Mouse (Mus musculus) embryonic facial prominence, embryonic 11.5 days (tissue): Measurements from ENCODE around the gene Siae. TPM values are rescaled to one million over a fixed set of nuclear protein-coding genes. Genes with fewer than 3 reads are reported as not detected.

Experiments
- ATAC-seq: fragments of 200-750 bp; cut with Nextera tagmentation; replicated peaks from 2 replicates; pipeline ENCODE4 v1.8.0; 2017; ENCODE audit warnings: low read depth; ENCODE audit not compliant: insufficient number of reproducible peaks, low FRiP score, low TSS enrichment
- DNase-seq: peaks from one replicate; pipeline ENCODE4 v3.0.0-alpha.2; 2015; ENCODE audit warnings: low spot score
- H3K27ac ChIP-seq: fragments of 300-500 bp; sonication (generic); replicated peaks from 2 replicates; pipeline ENCODE4 v1.5.1; 2014; ENCODE audit warnings: mild to moderate bottlenecking, low read depth, low read length, control low read depth
- H3K27me3 ChIP-seq: fragments of 300-500 bp; sonication (generic); 2 replicates; pipeline ENCODE4 v1.6.1; 2014; ENCODE audit warnings: mild to moderate bottlenecking, low read length, moderate library complexity, mixed read lengths; ENCODE audit not compliant: control insufficient read depth, insufficient read depth
- H3K36me3 ChIP-seq: fragments of 300-500 bp; sonication (generic); replicated peaks from 2 replicates; pipeline ENCODE4 v1.6.1; 2014; ENCODE audit warnings: low read depth, mild to moderate bottlenecking, low read length, moderate library complexity, mixed read lengths; ENCODE audit not compliant: control insufficient read depth, insufficient read depth
- H3K4me1 ChIP-seq: fragments of 300-500 bp; sonication (generic); 2 replicates; pipeline ENCODE4 v1.6.1; 2014; ENCODE audit warnings: low read length, mixed read lengths; ENCODE audit not compliant: control insufficient read depth, insufficient read depth
- H3K4me2 ChIP-seq: fragments of 300-500 bp; sonication (generic); 2 replicates; pipeline ENCODE4 v1.6.1; 2014; ENCODE audit warnings: low read depth, mild to moderate bottlenecking, control low read depth, low read length, moderate library complexity
- H3K4me3 ChIP-seq: fragments of 300-500 bp; sonication (generic); 2 replicates; pipeline ENCODE4 v1.5.1; 2014; ENCODE audit warnings: low read depth, low read length, control low read depth
- H3K9ac ChIP-seq: fragments of 300-500 bp; sonication (generic); replicated peaks from 2 replicates; pipeline ENCODE4 v1.6.1; 2014; ENCODE audit warnings: mild to moderate bottlenecking, control low read depth, low read length
- H3K9me3 ChIP-seq: fragments of 300-500 bp; sonication (generic); replicated peaks from 2 replicates; pipeline ENCODE4 v1.6.1; 2016; ENCODE audit warnings: mild to moderate bottlenecking, low read length, inconsistent platforms, mixed read lengths; ENCODE audit not compliant: control insufficient read depth
- WGBS: fragments of 180-500 bp; shearing (Covaris S2); extraction: QIAGEN DNeasy Blood & Tissue Kit; methylation state at CpG from one replicate; pipeline ENCODE4 v1.1.7; 2014; 5-methylcytosine and 5-hydroxymethylcytosine counted together
- polyA plus RNA-seq: library from polyadenylated mRNA; unstranded; fragments of >200 nt; fragmentation: Nextera tagmentation; extraction: Ambion mirVana; gene quantifications from 2 replicates; pipeline ENCODE4 v1.2.1, GENCODE M21; 2014

Siae gene
- polyA plus RNA-seq, result 5.8 and 8.0 TPM in 2 replicates

DNA sequence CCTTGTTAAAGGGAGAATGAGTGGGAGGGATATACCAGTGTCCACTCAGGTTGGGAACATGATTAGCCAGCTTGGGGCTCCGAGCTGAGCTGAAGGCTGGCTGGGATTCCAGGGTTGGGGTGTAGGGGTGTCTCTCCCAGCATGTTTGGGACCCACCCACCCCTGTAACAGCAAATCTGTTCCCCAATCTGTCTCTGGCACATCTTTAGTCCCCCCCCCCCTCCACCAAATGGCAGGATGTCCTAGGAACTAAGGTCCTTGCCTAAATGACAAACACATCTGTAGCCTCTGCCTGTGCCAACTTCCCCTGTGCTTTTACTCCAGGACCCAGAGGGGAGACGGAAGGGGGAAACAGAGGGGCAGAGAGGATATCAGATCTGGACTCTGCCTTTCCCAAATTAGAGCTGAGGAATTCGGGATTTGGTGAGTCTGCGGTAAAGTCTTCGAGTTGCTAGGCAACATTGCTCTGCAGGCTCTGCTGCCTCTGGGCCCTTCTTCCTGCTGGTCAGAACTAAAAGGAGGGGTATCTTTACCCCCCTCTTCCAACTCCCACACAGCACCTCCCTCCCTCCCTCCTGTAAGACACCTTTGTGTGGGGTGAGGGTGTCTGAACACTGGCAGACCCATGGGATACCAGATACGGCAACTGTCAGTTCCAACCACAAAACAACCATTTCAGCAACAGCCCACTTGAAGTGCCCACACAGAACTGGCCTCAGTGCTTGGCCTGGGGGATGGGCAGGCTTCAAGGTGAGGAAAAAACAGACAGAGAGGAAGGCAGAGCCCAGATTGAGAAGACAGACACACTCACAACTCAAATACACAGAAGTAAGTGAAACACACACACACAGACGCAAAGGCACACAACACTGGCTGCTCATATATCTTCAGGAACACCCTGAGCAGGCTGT, at the start of gene Siae:
Gene Siae (plus strand): TSS at position 861 of the 911 bp plus-strand sequence.
- no peak within 1 kb of the TSS for H3K4me3 ChIP-seq
- H3K4me1 ChIP-seq, result no peaks in the 10 kb centered on the region; the same call in 1 of the 2 replicates
- no peak within 1 kb of the TSS for H3K9ac ChIP-seq
- WGBS, result 23% methylated on average over 7 of the region's 7 CpGs
- no peaks in the 10 kb centered on the region for H3K9me3 ChIP-seq
- H3K27me3 ChIP-seq, result peaks cover 21% of the 10 kb centered on the region
- DNase-seq (no peak), ATAC-seq (no peak)
- no peaks in the 10 kb centered on the region for H3K36me3 ChIP-seq
- no peak within 1 kb of the TSS for H3K27ac ChIP-seq
- no peak within 1 kb of the TSS for H3K4me2 ChIP-seq

DNA sequence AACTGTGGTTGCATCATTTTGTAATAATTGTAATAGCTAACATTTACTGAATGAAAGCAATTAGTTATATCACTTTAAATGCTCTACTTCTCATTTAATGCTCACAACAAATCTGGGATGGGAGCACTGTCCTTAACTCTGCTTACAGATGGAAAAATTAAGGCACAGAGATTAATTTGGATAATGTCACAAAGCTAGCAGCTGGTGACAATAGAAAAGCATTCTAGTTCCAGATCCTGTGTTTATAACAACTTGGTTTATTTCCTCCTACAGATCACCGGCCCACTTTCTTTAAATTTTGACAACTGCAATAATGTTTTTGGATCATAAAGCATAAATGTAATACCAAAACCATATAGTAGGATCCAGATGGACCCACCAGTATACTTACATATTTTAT, 49.5 kb upstream of the Siae start:
- Histone ChIP-seq H3K9me3 (no peaks in the 10 kb centered on the region), H3K27me3 (no peaks in the 10 kb centered on the region), H3K9ac (no peak overlapping the region), H3K4me2 (no peak overlapping the region), H3K4me3 (no peak overlapping the region), H3K36me3 (no peaks in the 10 kb centered on the region), H3K4me1 (no peaks in the 10 kb centered on the region), H3K27ac (no peak overlapping the region)
- no peak for DNase-seq
- WGBS, result 97% methylated on average over 1 of the region's 1 CpGs
- ATAC-seq, result no peak

GRCm38 (mm10) chr9:37512097-37512496, 43.4 kb upstream of the Siae start:
- Histone ChIP-seq H3K36me3 (no peaks in the 10 kb centered on the region), H3K27me3 (no peaks in the 10 kb centered on the region), H3K9me3 (no peaks in the 10 kb centered on the region), H3K27ac (no peak overlapping the region), H3K4me2 (no peak overlapping the region), H3K4me1 (no peaks in the 10 kb centered on the region), H3K4me3 (no peak overlapping the region), H3K9ac (no peak overlapping the region)
- no peak for DNase-seq
- ATAC-seq, result no peak
- WGBS, result 95% methylated on average over 2 of the region's 2 CpGs

DNA sequence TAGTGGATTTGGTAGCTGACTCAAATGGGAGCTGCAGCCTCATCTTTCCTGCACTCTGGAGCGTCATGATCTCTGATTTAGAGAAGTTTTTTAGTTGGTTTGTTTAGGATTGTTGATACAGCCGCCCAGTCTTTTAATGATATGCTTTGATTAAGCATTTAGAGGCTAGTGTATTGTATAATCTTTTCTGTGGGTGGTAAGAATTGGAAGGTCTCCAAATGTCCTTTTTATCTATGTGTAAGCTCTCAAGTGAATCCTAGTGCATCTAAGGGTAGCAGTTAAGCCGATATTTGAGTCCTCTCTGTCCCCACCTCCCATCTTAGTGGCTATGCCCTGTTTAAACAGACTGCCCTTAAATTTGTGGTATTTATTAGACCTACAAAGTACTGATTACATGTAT, 41.0 kb upstream of the Siae start:
- Histone ChIP-seq H3K9me3 (no peaks in the 10 kb centered on the region), H3K27me3 (no peaks in the 10 kb centered on the region), H3K4me3 (no peak overlapping the region), H3K4me1 (no peaks in the 10 kb centered on the region), H3K4me2 (no peak overlapping the region), H3K36me3 (no peaks in the 10 kb centered on the region), H3K27ac (no peak overlapping the region), H3K9ac (no peak overlapping the region)
- no peak for ATAC-seq
- DNase-seq, result no peak
- WGBS, result 92% methylated on average over 3 of the region's 3 CpGs

DNA sequence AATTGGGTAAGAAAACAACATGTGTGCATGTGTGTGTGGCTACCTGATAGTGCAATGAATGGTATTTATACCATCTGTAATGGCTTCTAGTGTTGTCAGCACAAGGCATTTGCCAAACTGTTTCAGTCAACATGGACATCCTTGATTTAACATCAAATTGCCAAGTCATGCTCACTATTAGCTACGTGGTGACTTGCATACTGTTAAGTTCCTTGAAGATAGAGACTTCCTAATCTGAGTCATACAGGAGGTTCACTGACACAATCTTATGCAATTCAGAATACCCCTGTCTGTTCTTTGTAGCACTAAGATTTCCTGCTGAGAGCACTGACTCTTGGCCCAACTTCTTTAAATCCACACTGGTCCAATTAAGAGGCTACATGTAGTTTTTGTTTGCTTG, 38.0 kb upstream of the Siae start:
- Histone ChIP-seq H3K36me3 (no peaks in the 10 kb centered on the region; the same call in 1 of the 2 replicates), H3K9ac (no peak overlapping the region), H3K9me3 (no peaks in the 10 kb centered on the region), H3K4me3 (no peak overlapping the region), H3K4me1 (no peaks in the 10 kb centered on the region), H3K27me3 (no peaks in the 10 kb centered on the region), H3K4me2 (no peak overlapping the region), H3K27ac (no peak overlapping the region)
- DNase-seq (no peak), ATAC-seq (no peak)
- 79% methylated on average over 1 of the region's 1 CpGs for WGBS

DNA sequence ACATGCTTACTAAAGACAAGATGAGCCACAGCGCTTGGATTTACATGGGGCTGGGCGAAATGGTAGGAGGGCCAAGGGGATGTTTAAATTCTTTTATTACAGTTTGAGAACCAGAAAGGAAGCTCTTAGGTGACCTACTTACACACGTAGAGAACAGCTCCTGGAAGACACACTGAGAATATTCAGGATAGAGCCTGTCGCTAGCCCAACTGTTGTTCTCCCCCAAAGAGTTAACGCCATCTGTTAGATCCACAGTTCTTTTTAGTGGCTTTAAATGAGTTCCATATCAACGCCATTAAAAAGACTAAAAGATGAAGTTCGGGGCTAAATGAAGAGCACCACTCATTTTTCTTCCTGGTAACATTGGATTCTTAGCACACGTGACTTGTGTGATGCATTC, 36.5 kb upstream of the Siae start:
- DNase-seq (no peak), ATAC-seq (no peak)
- Histone ChIP-seq H3K9ac (no peak overlapping the region), H3K27ac (no peak overlapping the region), H3K4me3 (no peak overlapping the region), H3K4me2 (no peak overlapping the region), H3K27me3 (no peaks in the 10 kb centered on the region), H3K9me3 (no peaks in the 10 kb centered on the region), H3K4me1 (no peaks in the 10 kb centered on the region), H3K36me3 (no peaks in the 10 kb centered on the region; the same call in 1 of the 2 replicates)
- WGBS, result 92% methylated on average over 8 of the region's 8 CpGs

DNA sequence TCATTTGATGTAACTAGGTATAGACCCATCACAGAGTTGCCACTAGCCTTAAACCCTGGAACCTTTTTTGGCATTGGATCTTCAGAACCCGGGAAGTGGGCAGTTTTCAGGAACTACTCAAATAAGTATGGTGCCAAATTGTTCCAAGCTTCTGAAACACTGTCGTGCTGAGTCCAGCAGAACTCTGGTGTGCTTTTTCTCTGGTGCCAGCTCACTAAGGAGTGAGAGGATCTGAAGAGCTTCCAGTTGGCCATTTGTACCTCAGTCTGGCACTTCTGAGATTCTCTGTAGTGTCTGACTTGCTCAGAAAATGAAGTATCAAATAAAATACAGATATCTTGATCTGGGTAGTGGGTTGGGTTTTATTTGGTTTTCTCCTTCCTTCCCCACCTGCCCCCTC, 35.5 kb upstream of the Siae start:
- H3K4me3 ChIP-seq, result no peak overlapping the region
- no peaks in the 10 kb centered on the region for H3K9me3 ChIP-seq
- H3K27ac ChIP-seq, result no peak overlapping the region
- WGBS, result 87% methylated on average over 2 of the region's 2 CpGs
- H3K4me1 ChIP-seq, result no peaks in the 10 kb centered on the region
- no peaks in the 10 kb centered on the region for H3K27me3 ChIP-seq
- DNase-seq, result no peak
- no peaks in the 10 kb centered on the region; the same call in 1 of the 2 replicates for H3K36me3 ChIP-seq
- no peak overlapping the region for H3K9ac ChIP-seq
- ATAC-seq, result no peak
- no peak overlapping the region for H3K4me2 ChIP-seq

GRCm38 (mm10) chr9:37525461-37525860, 30.0 kb upstream of the Siae start:
- no peak overlapping the region for H3K27ac ChIP-seq
- no peak overlapping the region for H3K9ac ChIP-seq
- H3K4me3 ChIP-seq, result no peak overlapping the region
- H3K27me3 ChIP-seq, result peaks cover 39% of the 10 kb centered on the region
- ATAC-seq (no peak), DNase-seq (no peak)
- H3K4me2 ChIP-seq, result no peak overlapping the region
- no peaks in the 10 kb centered on the region; the same call in 1 of the 2 replicates for H3K36me3 ChIP-seq
- H3K4me1 ChIP-seq, result no peaks in the 10 kb centered on the region
- 77% methylated on average over 2 of the region's 2 CpGs for WGBS
- no peaks in the 10 kb centered on the region for H3K9me3 ChIP-seq
